Mouse (Mus musculus) midbrain, embryonic 15.5 days (tissue): ENCODE data around the gene Znrf3. TPM values are rescaled to one million over a fixed set of nuclear protein-coding genes. Genes with fewer than 3 reads are reported as not detected.

Experiments used
- ATAC-seq: fragments of 200-750 bp; cut with Nextera tagmentation; replicated peaks from 2 replicates; pipeline ENCODE4 v1.8.0; 2017; ENCODE audit warnings: moderate TSS enrichment
- H3K27ac ChIP-seq: fragments of 300-500 bp; sonication (generic); 2 replicates; pipeline ENCODE4 v1.5.1; 2015; ENCODE audit warnings: mild to moderate bottlenecking, inconsistent platforms
- H3K27me3 ChIP-seq: fragments of 300-500 bp; sonication (generic); replicated peaks from 2 replicates; pipeline ENCODE4 v1.6.1; 2015; ENCODE audit warnings: inconsistent platforms
- H3K36me3 ChIP-seq: fragments of 300-500 bp; sonication (generic); replicated peaks from 2 replicates; pipeline ENCODE4 v1.6.1; 2015; ENCODE audit warnings: inconsistent platforms
- H3K4me1 ChIP-seq: fragments of 300-500 bp; sonication (generic); 2 replicates; pipeline ENCODE4 v1.6.1; 2015; ENCODE audit warnings: inconsistent platforms
- H3K4me2 ChIP-seq: fragments of 300-500 bp; sonication (generic); 2 replicates; pipeline ENCODE4 v1.6.1; 2015; ENCODE audit warnings: inconsistent platforms, mild to moderate bottlenecking, moderate library complexity
- H3K4me3 ChIP-seq: fragments of 300-500 bp; sonication (generic); 2 replicates; pipeline ENCODE4 v1.5.1; 2015; ENCODE audit warnings: mild to moderate bottlenecking, inconsistent platforms
- H3K9ac ChIP-seq: fragments of 300-500 bp; sonication (generic); 2 replicates; pipeline ENCODE4 v1.6.1; 2015; ENCODE audit warnings: mild to moderate bottlenecking, inconsistent platforms
- H3K9me3 ChIP-seq: fragments of 300-500 bp; sonication (generic); 2 replicates; pipeline ENCODE4 v1.6.1; 2016; ENCODE audit warnings: inconsistent platforms
- WGBS: fragments of 180-500 bp; shearing (Covaris S2); methylation state at CpG from one replicate; pipeline ENCODE4 v1.1.7; 2015; ENCODE audit warnings: mixed read lengths; 5-methylcytosine and 5-hydroxymethylcytosine counted together
- polyA plus RNA-seq: library from polyadenylated mRNA; unstranded; fragments of >200 nt; fragmentation: Nextera tagmentation; extraction: Ambion mirVana; gene quantifications from 2 replicates; pipeline ENCODE4 v1.2.1, GENCODE M21; 2015

Gene Znrf3
- polyA plus RNA-seq, 1 experiment from 2014 or later = 7.1 TPM

- WGBS = 13% methylated on average over 2 of the region's 2 CpGs
- Histone ChIP-seq H3K9me3 (no peaks in the 10 kb centered on the region), H3K4me1 (peaks cover 41% of the 10 kb centered on the region)
These were observed 29.6 kb downstream of the Znrf3 start for GRCm38 (mm10) chr11:5414856-5415616.

GRCm38 (mm10) chr11:5412644-5413190 lies 31.9 kb downstream of the Znrf3 start:
- WGBS = 64% methylated on average over 2 of the region's 2 CpGs
- H3K4me1 ChIP-seq = peaks cover 41% of the 10 kb centered on the region
- no peak overlapping the region for H3K4me3 ChIP-seq
- no peaks in the 10 kb centered on the region for H3K27me3 ChIP-seq
- no peak overlapping the region for H3K27ac ChIP-seq
- no peak for ATAC-seq
- no peaks in the 10 kb centered on the region for H3K9me3 ChIP-seq
- no peaks in the 10 kb centered on the region for H3K36me3 ChIP-seq
- H3K9ac ChIP-seq = no peak overlapping the region
- no peak overlapping the region for H3K4me2 ChIP-seq

More at GRCm38 (mm10) chr11:5414856-5415616, 29.6 kb downstream of the Znrf3 start:
- Histone ChIP-seq H3K4me3 (no peak overlapping the region), H3K27me3 (no peaks in the 10 kb centered on the region), H3K9ac (no peak overlapping the region), H3K4me2 (no peak overlapping the region), H3K36me3 (no peaks in the 10 kb centered on the region), H3K27ac (peak overlapping the region; percentile 72)
- no peak for ATAC-seq

- WGBS = 25% methylated on average over 9 of the region's 9 CpGs
- Histone ChIP-seq H3K27ac (peak overlapping the region; percentile 28; the same call in 1 of the 2 replicates), H3K4me3 (no peak overlapping the region), H3K4me1 (peaks cover 41% of the 10 kb centered on the region), H3K9ac (no peak overlapping the region), H3K9me3 (no peaks in the 10 kb centered on the region), H3K27me3 (no peaks in the 10 kb centered on the region), H3K36me3 (no peaks in the 10 kb centered on the region), H3K4me2 (no peak overlapping the region)
- ATAC-seq = peak; percentile 66
These were observed 33.1 kb downstream of the Znrf3 start for GRCm38 (mm10) chr11:5411577-5411976.

- 73% methylated on average over 2 of the region's 2 CpGs for WGBS
- no peaks in the 10 kb centered on the region for H3K4me1 ChIP-seq
- no peak overlapping the region for H3K27ac ChIP-seq
- no peak overlapping the region for H3K9ac ChIP-seq
- no peak overlapping the region for H3K4me3 ChIP-seq
- no peak for ATAC-seq
- H3K27me3 ChIP-seq = no peaks in the 10 kb centered on the region
- H3K9me3 ChIP-seq = no peaks in the 10 kb centered on the region
- no peaks in the 10 kb centered on the region for H3K36me3 ChIP-seq
- H3K4me2 ChIP-seq = no peak overlapping the region
These were observed 40.5 kb downstream of the Znrf3 start for GRCm38 (mm10) chr11:5404180-5404579.

GRCm38 (mm10) chr11:5402127-5402733 lies 42.4 kb downstream of the Znrf3 start:
- no peaks in the 10 kb centered on the region for H3K36me3 ChIP-seq
- no peaks in the 10 kb centered on the region for H3K9me3 ChIP-seq
- H3K27ac ChIP-seq = no peak overlapping the region
- H3K4me1 ChIP-seq = no peaks in the 10 kb centered on the region
- no peak for ATAC-seq
- no peak overlapping the region for H3K9ac ChIP-seq
- WGBS = 92% methylated on average over 4 of the region's 4 CpGs
- no peak overlapping the region for H3K4me2 ChIP-seq
- no peak overlapping the region for H3K4me3 ChIP-seq
- no peaks in the 10 kb centered on the region for H3K27me3 ChIP-seq

GRCm38 (mm10) chr11:5398301-5399053 lies 46.2 kb downstream of the Znrf3 start:
- H3K27ac ChIP-seq = no peak overlapping the region
- no peaks in the 10 kb centered on the region for H3K4me1 ChIP-seq
- 61% methylated on average over 3 of the region's 3 CpGs for WGBS
- no peaks in the 10 kb centered on the region for H3K27me3 ChIP-seq
- no peaks in the 10 kb centered on the region for H3K9me3 ChIP-seq
- no peaks in the 10 kb centered on the region for H3K36me3 ChIP-seq
- H3K4me3 ChIP-seq = no peak overlapping the region
- no peak overlapping the region for H3K9ac ChIP-seq
- no peak for ATAC-seq
- H3K4me2 ChIP-seq = no peak overlapping the region

DNA sequence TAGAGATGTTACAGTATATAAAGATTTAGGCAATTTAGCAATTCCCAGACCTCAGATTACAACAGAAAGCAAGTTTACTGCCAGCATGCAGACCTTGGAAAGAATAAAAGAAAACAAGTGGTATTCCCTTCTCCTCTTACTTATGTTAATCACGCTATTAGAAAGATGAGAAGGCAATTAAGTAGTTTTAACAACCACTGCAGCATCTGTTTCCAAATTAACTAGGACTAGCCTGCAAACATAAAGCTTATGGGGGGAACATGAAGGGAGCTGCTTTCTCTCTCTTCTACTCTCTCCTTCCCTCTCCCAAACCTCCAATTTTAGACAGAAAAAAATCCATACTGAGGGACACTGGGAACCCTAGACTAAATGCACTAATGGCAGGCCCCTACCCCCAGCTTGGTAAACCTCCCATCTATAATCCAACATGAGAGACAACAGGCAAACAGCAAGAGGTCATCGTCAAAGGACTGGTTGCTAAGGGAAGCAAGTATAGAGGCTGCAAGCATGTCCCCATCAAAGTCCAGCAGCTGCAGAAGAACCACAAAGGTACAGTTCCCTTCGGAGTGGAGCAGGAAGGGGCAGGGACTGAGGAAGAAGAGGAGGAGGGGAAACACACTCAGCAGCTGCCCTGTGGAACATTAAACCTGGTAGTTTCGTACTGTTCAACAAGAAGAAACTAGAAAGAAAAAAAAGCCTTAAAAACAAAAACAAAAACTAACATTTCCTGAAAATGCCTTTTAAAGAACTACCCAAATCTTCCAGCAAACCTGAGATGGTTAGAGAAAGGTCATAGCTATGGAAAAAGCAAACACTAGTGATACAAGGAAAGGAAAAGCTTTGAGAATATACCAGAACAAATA lies 53.4 kb downstream of the Znrf3 start:
- no peak overlapping the region for H3K4me3 ChIP-seq
- H3K9me3 ChIP-seq = no peaks in the 10 kb centered on the region
- ATAC-seq = no peak; the same call in 1 of the 2 replicates
- no peak overlapping the region for H3K4me2 ChIP-seq
- 5% methylated on average over 4 of the region's 4 CpGs for WGBS
- no peaks in the 10 kb centered on the region for H3K27me3 ChIP-seq
- H3K27ac ChIP-seq = no peak overlapping the region
- peaks cover 7% of the 10 kb centered on the region for H3K4me1 ChIP-seq
- no peak overlapping the region for H3K9ac ChIP-seq
- no peaks in the 10 kb centered on the region for H3K36me3 ChIP-seq

GRCm38 (mm10) chr11:5382652-5383051 lies 62.0 kb downstream of the Znrf3 start:
- H3K36me3 ChIP-seq = no peaks in the 10 kb centered on the region
- H3K4me2 ChIP-seq = no peak overlapping the region
- H3K4me3 ChIP-seq = no peak overlapping the region
- no peak for ATAC-seq
- H3K27me3 ChIP-seq = no peaks in the 10 kb centered on the region
- no peak overlapping the region for H3K9ac ChIP-seq
- H3K4me1 ChIP-seq = no peaks in the 10 kb centered on the region
- H3K27ac ChIP-seq = no peak overlapping the region
- H3K9me3 ChIP-seq = no peaks in the 10 kb centered on the region
- WGBS = 30% methylated on average over 2 of the region's 2 CpGs

GRCm38 (mm10) chr11:5381226-5381625 lies 63.4 kb downstream of the Znrf3 start:
- Histone ChIP-seq H3K4me3 (no peak overlapping the region), H3K4me2 (no peak overlapping the region), H3K9ac (no peak overlapping the region), H3K27me3 (no peaks in the 10 kb centered on the region), H3K4me1 (no peaks in the 10 kb centered on the region), H3K27ac (no peak overlapping the region), H3K36me3 (no peaks in the 10 kb centered on the region), H3K9me3 (no peaks in the 10 kb centered on the region)
- no peak for ATAC-seq
- 87% methylated on average over 5 of the region's 5 CpGs for WGBS

DNA sequence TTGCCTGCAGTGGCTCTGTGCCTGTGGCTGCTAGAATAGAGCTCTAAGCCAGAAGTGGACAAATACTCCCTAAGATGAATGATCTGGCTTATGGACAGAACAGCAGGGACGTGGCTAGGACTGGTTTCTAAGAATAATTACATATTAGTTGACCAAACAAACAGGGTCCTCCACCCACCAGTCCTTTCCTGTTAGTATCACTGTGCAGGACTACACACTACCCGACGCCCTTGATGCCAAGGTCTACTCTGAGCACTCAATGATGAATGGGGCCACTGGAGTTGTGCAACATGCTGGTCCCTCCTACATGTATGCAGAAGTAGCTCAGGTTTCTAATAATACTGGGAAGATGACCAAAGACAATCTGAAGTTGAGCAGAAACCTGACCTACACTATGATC lies 64.4 kb downstream of the Znrf3 start:
- H3K4me3 ChIP-seq = no peak overlapping the region
- no peak overlapping the region for H3K4me2 ChIP-seq
- no peaks in the 10 kb centered on the region for H3K36me3 ChIP-seq
- no peak overlapping the region for H3K9ac ChIP-seq
- no peak for ATAC-seq
- 84% methylated on average over 3 of the region's 3 CpGs for WGBS
- H3K9me3 ChIP-seq = no peaks in the 10 kb centered on the region
- no peaks in the 10 kb centered on the region for H3K4me1 ChIP-seq
- H3K27me3 ChIP-seq = no peaks in the 10 kb centered on the region
- no peak overlapping the region for H3K27ac ChIP-seq

GRCm38 (mm10) chr11:5369176-5369575 lies 75.5 kb downstream of the Znrf3 start:
- H3K4me3 ChIP-seq = no peak overlapping the region

More at GRCm38 (mm10) chr11:5369176-5369575, 75.5 kb downstream of the Znrf3 start:
- H3K9ac ChIP-seq = no peak overlapping the region
- H3K9me3 ChIP-seq = no peaks in the 10 kb centered on the region
- no peak overlapping the region for H3K27ac ChIP-seq
- no peak for ATAC-seq
- H3K36me3 ChIP-seq = no peaks in the 10 kb centered on the region
- no peaks in the 10 kb centered on the region for H3K27me3 ChIP-seq
- 65% methylated on average over 10 of the region's 10 CpGs for WGBS
- no peaks in the 10 kb centered on the region for H3K4me1 ChIP-seq
- no peak overlapping the region for H3K4me2 ChIP-seq
